Mouse (Mus musculus): Measurements from ENCODE around the gene Lrrc75b.

Lrrc75b gene

DNA sequence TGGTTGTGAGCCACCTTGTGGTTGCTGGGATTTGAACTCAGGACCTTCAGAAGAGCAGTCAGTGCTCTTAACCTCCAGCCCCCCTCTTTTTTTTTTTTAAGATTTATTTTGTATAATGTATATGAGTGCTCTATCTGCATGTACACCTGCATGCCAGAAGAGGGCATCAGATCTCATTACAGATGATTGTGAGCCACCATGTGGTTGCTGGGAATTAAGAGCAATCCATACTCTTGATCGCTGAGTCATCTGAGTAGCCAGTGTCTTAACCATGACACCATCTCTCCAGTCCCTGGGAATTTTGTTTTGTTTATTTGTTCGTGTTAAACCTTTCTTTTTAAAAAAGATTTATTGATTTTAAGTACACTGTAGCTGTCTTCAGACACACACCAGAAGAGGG, 6.6 kb upstream of the Lrrc75b start:
- DNase-seq, result peak; percentile 4

DNA sequence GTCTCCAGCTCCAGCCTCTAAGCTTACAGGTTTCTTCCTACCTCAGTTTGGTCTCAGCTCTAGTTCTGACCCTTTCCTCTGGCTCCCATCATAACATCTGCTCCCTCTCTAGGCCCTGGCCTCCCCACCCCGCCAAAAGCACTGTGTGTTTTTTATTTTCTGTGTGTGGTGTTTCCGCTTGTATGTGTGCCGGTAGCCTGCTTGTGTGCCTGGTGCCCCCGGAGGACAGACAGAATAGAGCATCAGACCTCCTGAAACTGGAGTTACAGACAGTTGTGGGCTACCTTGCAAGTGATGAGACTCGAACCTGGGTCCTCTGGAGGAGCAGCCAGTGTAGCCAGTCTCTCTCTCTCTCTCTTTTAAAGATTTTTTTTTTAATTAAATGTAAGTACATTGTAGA, 6.2 kb upstream of the Lrrc75b start:
- peak; percentile 42 for DNase-seq

DNA sequence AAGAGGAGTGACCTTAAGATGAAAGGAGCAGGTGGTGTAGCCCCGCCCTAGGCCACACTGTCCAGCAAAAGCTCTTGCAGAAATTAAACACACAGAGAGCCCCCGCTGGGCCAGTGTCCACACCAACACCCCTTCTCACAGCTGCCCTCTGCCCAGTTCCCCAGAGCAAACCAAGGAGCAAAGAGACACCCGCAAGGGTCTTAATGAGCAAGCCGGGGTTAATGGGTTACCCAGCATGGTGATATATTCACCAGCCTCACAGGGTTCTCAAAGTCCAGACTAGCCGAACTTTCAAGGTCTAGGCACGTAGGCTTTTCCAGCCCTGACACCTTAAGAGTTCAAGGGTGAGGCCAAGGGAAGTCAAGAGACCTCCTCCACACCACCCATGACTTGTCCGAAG, 5.8 kb upstream of the Lrrc75b start:
- DNase-seq, result no peak

DNA sequence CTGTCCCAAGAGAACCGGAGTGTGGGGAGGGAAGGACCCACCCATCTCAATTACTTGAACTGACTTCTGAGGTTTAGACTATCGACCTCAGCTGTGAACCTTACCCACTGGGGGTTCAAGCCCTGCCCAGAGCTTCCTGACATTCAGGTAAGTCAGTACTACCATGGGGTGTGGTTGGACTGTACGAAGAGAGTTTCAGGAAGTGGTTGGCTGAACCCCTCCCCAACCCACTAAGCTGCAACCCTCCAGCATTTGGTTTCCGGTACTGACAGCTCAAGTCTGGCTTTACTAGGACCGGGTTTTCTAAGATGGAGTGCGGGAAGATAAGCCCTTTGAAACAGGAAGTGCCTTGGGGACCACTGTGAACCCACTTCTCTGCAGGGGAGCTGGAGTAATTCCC, 5.3 kb upstream of the Lrrc75b start:
- DNase-seq, result peak; percentile 67

DNA sequence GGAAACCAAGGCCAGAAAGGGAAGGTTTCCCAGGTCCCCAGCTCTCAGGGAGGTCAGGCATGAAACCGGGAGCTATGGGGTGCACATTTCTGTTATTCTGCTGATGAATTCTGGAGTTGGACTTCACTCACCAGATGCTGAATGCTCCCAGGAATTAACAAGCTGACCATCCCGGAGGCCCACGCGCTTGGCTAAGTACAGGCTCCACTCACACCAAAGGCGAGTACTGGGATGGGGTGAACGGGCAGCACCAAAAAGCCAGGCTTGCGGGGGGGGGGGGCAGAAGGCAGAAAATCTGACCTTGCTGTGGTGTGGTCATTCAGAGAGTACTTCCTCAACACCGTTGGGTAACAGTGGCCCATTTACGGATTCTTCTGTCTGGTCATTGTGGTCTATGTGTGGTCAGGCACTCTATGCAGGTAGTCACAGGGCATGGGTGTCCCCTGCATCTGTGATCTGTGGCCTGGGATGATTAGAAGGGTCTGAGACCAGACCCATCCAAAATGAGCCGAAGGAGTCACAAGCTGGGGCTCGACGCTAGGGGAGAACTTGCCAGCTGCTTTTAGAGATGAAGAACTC, 4.6 kb upstream of the Lrrc75b start:
- DNase-seq, result peak; percentile 14

DNA sequence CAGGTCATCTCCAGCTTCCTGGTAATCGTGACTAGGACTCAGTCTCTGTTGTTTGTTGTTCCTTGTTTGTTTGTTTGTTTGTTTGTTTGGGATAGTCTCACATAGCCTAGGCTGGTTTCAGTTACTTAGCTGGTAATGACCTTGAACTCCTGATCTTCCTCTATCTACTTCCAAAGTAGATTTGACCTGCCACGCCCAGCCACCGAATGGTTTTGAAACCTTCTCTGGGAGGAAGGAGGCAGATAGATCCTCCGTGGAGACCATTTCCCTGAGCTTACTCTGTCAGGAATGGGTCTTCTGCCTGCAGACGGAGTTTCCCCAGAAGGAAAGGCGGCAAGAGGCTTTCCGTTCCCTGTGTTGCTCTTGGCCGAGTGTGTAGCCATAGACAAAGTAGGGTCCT, 2.5 kb upstream of the Lrrc75b start:
- DNase-seq, result peak; percentile 4

DNA sequence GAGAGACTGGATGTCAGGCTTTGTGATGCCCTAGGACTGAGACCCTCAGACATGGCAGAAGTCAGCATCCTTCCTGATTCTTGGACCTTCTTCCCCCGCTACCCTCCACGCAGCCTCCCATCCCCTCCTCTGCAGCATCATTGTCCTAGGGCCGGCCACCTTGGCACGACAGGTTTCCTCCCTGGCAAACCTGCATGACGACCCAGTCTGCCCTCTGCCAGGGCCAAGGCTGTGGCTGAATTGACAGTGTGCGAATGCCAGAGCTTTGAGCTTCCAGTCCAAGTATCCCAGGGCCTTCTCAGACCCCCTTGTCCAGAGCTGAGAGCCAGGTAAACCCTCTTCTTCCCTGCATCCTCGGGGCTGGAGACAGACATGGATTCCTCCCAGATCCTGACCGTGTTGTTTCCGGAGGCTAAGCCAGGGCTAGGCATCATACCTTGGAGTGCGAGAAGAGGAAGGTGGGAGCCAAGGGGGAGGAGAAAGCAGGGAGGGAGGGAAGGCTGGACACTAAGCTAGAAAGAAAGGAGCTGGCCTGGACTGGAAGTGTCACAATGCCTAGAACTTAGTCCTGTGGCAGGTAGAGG, 1.0 kb upstream of the Lrrc75b start, which contains the start of gene Ggt1:
Gene Ggt1, plus strand, starts transcription at position 534 of the 584 bp plus-strand sequence.
- DNase-seq, result peak; percentile 6

DNA sequence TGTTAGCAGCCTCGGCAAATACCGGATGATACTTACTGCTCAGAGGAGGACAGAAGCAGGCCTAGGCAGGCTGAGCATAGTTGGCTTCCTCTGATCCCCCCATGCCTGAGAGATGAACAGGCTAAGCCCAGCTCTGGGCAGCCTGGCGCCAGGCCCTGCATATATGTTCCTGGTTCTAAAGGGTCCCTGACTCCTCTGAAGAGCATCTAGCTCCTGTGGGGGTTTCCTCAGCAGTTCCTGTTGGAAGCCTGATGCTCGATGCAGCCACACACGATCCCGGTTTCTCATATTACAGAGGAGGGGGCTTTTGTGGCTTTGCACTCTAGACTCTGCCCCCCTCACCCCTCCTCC, 394 bp upstream of the Lrrc75b start:
- peak; percentile 8 for DNase-seq

DNA sequence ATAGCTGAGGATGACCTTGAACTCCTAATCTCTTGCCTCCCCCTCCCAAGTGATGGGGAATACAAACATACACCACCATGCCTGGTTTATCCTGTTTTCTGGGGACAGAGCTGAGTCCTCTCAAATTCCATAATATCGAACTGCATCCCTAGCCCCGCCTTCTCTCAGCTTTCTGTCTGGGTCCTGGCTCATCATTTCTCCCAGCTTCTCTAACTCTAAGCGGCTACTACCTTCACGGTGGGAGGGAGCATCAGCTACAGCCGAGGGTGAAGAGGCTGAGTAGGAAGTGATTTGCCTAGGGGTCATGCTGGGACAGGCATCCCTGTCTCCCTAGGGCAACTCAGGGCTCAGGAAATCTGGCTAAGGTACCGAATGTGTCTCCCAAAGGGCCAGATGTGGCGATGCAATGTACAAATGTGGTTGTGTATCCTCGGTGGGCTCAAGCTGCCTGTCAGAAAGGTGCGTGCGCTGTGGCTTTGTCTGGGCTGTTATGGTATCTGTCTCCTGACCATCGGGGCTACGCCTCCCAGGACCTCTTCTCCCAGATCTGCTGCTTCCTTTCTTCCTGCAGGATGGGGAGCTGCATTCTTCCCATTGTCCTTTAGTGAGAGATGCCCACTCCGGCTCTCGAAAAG, 972 bp downstream of the Lrrc75b start:
- DNase-seq, result peak; percentile 6

DNA sequence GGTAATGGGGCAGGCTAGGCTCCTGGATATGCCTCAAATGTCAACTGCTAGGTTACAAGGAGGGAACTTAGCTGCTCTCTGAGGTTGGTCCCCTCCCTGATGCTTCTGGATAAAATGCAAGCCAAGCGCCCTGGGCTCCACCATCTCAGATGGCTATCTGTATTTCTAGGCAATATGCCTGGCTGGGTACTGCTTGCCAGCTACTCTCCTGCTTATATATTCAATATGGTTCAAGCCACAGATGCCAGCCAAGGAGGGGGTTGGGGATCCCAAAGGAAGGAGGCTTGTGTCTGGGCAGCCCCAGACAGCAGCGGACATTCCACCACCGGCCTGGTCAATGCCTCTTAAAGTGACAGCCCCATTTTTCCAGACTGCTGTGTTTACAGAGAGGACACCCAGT, 1.6 kb downstream of the Lrrc75b start:
- DNase-seq, result no peak

DNA sequence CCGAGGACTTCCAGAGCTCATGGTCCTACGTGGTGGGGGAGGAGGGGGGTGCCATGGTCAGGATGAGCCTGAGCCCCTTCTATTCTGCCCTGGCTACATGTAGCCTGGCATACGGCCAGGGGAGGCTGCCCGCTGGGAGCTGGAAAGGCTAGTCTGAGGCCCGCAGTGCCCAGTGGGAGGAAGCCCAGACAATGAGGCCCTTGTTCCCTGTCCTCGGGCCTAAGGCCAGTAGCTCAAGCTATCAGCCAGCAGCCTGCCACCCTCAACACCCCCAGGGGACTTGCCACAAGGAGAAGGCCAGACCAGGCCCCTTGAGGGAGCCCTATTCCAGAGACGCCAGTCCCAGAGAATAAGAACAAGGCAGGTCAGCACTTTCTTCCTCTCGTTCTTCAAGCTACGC, 4.1 kb downstream of the Lrrc75b start:
- DNase-seq, result peak; percentile 6

DNA sequence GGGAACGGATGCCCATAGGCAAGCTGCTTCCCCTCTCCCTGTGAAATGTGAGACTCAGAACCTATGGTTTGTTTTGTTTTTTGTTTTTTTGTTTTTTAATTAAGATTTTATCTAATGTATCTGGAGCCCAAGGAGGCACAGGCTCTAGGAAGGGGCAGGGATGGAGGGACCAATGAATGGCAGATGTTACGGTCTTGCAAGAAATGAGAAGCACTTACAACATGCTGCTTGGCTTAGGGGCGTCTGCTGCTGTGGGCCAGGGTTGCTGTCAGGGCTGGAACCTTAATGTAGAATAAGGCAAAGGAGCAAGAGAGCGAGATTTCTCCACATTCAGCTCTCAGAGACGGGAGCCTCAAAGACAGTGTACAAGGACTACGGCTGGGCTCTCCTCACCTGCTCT, 4.6 kb downstream of the Lrrc75b start:
- DNase-seq, result no peak

DNA sequence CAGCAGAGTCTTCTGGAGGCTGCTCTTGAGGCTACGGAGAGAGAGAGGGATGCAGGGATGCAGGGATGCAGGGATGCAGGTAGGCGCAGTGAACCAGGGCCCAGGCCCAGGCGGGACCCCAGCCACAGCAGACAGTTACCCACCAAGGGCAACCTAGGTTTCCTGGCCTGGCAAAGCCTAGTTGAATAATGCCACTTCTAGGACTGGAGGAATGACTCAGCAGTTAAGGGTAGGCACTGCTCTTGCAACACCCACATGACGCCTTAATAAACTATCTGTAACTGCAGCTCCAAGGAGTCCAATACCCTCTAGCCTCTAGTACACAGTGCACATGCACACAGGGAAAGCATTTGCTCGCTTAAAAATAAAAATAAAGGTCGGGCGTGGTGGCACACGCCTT, 6.0 kb downstream of the Lrrc75b start:
- DNase-seq, result no peak

DNA sequence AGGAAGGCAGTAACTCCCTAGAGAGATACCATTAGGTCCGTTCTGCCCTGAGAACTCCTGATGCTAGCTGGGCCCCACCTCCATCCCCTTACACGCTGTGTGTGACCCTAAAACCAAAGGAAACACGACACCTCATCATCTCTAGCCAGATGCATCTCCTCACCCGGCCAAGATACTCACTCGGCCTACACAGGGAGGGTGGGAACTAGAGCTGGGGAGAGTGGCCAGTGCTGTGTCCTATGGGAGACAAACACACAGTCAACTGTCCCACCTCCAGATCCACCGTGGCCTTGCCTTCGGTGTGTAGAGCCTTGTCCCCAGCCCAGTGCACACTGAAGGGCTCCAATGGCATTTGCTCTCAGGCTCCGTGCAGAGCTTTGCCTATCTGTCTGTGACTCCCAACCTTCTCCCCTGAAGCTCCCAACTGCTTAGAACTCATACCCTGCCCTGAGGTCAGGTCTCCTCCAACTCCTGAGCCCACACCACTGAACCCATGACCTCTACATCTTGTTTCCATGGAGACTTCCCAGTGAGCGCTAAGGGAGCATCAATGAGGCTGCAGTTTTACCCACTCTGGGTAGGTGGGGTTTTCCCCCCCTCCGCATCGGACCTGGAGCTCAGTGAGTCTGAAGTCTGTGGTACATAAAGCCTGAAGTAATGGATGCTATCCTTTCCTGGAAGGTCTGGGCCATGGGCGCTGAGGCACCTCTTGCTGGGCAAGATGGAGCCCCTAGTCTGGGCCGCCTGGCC, 7.3 kb downstream of the Lrrc75b start:
- peak; percentile 4 for DNase-seq

DNA sequence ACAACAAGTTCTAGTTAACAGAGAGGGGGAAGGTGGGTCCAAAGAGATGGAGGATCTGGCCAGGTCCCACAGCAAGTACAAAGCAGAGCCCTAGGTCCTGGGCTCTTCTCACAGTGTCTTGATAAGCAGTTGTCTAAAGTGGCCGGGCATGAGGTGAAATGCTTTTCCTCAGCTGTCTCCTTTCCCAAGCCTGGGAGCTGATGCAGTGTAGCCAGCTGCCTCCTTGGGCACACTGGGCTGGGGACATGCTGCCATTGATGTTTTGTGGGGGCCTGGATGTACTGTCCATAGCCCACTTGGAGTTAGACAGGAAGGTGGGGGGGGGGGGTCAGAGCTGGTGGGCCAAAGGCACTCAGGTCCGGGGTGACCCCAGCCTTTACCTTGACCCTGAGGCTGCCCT, 8.0 kb downstream of the Lrrc75b start:
- DNase-seq, result no peak

DNA sequence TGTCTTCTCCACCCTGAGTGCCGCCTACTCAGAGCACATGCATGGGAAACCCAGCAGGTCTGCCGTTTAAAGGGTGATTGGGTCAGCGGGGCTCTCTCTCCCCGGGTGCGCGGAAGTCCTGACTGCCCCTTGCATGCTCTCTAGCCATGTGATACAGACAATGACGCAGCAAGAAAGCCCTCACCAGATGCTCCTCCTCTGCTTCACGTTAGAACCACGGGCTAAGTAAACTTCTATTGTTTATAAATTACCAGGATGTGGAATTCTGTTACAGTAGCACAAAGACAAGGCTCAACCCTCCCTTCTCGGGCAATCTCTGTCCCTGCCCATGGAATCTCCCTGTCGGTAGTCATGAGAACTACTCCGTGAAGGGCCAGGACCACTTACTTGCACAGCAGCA, 9.0 kb downstream of the Lrrc75b start:
- DNase-seq, result peak; percentile 4

DNA sequence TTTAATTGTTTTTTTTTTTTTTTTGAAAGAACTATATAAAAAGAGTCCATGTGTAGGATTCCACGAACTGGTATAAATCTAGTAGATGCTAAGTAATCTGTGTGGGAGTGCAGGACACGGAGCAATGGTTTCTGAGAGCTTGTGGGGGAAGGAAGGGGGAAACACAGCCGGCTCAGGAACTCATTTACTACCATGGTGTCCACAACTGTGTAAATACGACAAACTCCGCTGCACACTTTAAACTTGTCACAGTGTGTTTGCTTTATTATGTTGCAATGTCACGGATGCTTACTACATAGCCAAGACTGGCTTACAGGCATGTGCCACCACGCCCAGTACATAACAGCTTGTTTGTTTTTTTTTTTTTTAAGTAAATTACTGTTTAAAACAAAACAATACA, 10.2 kb downstream of the Lrrc75b start:
- DNase-seq, result no peak

DNA sequence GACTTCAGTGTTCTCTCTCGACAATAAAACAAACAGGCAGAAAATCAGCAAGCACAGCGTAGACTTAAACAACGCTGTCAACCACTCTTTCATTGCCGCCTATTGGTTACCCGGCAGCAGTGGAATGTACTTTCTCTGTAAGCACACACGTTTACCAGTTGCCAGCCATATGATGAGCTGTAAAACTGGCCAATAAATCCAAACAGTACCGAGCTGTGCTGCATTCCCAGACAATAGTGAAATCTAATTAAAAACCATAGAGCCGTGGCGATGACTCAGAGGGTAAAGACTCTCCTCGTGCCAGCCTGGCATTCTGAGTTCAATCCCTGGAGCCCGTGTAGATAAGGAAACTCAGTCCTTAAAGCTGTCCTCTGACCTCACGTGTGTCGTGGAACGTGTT, 11.6 kb downstream of the Lrrc75b start:
- DNase-seq, result no peak

DNA sequence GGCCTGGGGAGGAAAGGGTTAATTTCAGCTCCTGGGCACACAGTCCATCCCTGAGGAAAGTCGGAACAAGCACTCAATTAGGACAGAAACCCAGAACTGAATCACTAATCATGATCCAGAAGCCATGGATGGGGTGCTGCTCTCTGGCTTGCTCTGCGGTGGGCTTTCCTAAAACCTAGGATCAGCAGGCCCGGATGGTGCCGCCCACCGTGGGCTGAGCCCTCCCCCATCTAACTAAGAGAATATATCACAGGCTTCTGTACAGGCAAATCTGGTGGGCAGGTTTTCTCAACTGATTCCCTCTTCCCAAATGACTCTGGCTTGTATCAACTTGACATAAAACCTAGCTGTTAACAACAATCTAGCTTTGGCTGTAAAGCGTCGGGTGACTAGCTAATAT, 12.2 kb downstream of the Lrrc75b start:
- no peak for DNase-seq

DNA sequence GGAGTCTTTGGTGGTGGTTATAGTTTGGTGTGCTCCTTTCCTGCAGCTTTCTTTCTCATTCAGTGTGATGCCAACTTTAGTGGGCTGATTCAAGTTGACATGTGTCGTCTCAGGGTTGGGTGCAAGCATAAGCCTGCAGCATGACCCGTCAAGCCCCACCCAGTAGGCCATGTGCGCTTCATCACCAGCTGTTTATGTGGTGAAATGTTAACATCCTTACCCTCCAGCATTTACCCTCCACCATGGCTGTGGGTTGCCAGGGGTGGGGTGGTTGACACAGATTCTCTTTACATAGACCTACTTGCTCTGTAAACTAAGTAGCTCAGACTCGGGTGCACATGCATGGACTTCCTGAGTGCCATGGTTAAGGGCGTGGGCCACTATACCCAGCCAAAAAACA, 24.0 kb downstream of the Lrrc75b start:
- no peak for DNase-seq

DNA sequence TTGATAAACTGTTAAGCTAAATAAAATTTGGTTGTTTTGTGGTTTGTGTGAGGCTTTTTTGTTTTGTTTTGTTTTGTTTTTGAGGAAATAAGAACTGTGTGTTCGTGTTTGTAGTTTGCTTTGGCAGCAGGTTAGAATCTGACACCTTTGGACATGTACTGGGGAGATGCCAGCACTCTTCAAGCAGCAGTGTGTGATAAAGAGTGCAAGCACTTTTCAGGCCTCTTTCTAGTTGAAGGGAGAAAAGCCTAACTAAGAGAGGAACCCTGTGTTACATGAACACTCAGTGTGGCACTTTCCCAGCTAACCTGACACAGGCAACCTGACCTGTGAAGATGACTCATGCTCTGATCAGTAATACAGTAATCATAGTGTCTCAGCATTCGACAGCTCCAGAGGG, 24.7 kb downstream of the Lrrc75b start:
- no peak for DNase-seq

DNA sequence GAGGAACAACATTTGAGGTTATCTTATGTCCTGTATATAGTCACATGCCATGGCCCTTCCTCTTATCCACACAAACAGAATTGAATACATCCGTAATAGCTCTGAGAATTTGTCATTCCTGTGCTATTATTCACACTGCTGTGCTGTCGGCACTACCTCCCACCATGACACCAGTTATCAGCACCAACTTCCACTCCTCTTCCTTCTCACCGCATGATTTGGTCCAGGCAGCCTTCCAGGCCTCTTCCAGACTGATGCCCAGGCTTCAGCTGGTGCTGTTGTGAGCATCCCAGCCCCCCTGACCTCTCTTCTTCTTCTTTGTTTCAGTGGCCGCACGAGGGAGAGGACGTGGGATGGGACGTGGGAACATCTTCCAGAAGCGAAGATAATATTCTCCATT, 25.2 kb downstream of the Lrrc75b start:
- no peak for DNase-seq

DNA sequence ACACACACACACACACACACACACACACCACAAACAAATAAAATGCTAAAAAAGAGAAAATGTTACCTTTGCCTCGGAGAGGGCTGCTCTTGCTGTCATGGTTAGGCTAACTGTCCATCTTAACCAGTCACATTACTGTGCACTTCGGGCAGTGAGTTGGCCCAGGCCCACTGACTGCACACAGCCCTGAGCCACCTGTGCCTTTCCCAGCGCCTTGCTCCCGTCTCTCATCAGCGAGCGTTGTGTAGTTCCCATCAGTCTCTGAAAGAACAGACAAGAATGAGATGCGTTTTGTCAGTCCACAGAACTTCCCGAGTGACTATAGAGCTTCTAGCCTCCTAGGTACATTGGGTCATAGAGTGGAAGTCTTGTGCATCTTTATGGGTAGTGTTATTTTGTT, 25.9 kb downstream of the Lrrc75b start:
- DNase-seq, result no peak

DNA sequence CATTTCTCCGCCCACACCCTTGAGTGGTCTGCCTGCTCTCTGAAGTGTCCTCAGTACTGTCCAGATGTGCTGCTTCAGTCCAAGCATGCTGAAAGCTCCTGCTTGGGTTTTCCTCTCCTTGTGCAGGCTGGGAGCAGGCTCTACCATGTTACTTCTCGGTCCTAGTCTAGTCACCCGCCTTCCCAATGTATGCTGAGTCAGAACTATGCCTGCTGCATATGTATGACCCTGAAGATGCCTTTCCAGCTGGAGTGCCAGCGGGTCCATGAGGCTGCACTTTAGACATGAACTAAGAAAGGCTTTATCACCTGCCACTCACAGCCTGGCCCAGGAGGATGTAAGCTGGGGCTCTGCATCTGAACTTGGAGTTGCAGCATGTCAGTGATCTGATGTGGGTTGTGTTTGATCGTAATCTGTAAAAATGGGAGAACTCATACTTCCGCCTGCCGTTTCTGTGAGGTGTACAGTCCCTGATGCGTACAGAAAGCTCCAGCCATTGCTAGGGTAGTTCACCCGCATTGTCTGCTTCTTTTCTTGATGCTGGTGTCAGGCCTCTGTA, 28.5 kb downstream of the Lrrc75b start:
- peak; percentile 54 for DNase-seq
